Mouse (Mus musculus): Measurements from ENCODE around the gene Gdf1.

Gene Gdf1

GRCm38 (mm10) chr8:70329835-70330740 lies 471 bp downstream of the Gdf1 start:
- DNase-seq (ENCODE audit: low read depth, low spot score), result no peak

- DNase-seq (ENCODE audit: low read depth, low spot score), result no peak
These were observed 1.2 kb downstream of the Gdf1 start for GRCm38 (mm10) chr8:70330741-70331364.

GRCm38 (mm10) chr8:70331526-70331925 lies 1.9 kb downstream of the Gdf1 start:
- DNase-seq (ENCODE audit: low read depth, low spot score), result no peak

- no peak for DNase-seq (ENCODE audit: low read depth, low spot score)
These were observed 2.7 kb downstream of the Gdf1 start for GRCm38 (mm10) chr8:70332070-70332877.

GRCm38 (mm10) chr8:70332878-70333202 lies 3.2 kb downstream of the Gdf1 start:
- DNase-seq (ENCODE audit: low read depth, low spot score), result no peak

GRCm38 (mm10) chr8:70338931-70339330 lies 9.3 kb downstream of the Gdf1 start:
- DNase-seq (ENCODE audit: low read depth, low spot score), result no peak

GRCm38 (mm10) chr8:70340659-70341058 lies 11.0 kb downstream of the Gdf1 start:
- no peak for DNase-seq (ENCODE audit: low read depth, low spot score)

GRCm38 (mm10) chr8:70342007-70342406 lies 12.4 kb downstream of the Gdf1 start:
- no peak for DNase-seq (ENCODE audit: low read depth, low spot score)

GRCm38 (mm10) chr8:70343076-70343475 lies 13.5 kb downstream of the Gdf1 start:
- DNase-seq (ENCODE audit: low read depth, low spot score), result no peak

- peak; percentile 34 for DNase-seq (ENCODE audit: low read depth, low spot score)
These were observed 14.1 kb downstream of the Gdf1 start for GRCm38 (mm10) chr8:70343696-70344095.

GRCm38 (mm10) chr8:70344279-70344678 lies 14.7 kb downstream of the Gdf1 start:
- no peak for DNase-seq (ENCODE audit: low read depth, low spot score)

- DNase-seq (ENCODE audit: low read depth, low spot score), result no peak
These were observed 17.8 kb downstream of the Gdf1 start for GRCm38 (mm10) chr8:70347443-70347842.

- no peak for DNase-seq (ENCODE audit: low read depth, low spot score)
These were observed 18.3 kb downstream of the Gdf1 start for GRCm38 (mm10) chr8:70347860-70348420.

- DNase-seq (ENCODE audit: low read depth, low spot score), result no peak
These were observed 21.7 kb downstream of the Gdf1 start for GRCm38 (mm10) chr8:70351035-70351999.

GRCm38 (mm10) chr8:70352000-70352384 lies 22.4 kb downstream of the Gdf1 start:
- DNase-seq (ENCODE audit: low read depth, low spot score), result no peak

- no peak for DNase-seq (ENCODE audit: low read depth, low spot score)
These were observed 23.1 kb downstream of the Gdf1 start for GRCm38 (mm10) chr8:70352657-70353151.

- peak; percentile 99 for DNase-seq (ENCODE audit: low read depth, low spot score)
These were observed 23.7 kb downstream of the Gdf1 start, which contains the start of gene Upf1 for GRCm38 (mm10) chr8:70353194-70353817. Gene Upf1, minus strand, starts transcription at chr8:70353278.

GRCm38 (mm10) chr8:70354004-70354403 lies 24.4 kb downstream of the Gdf1 start:
- no peak for DNase-seq (ENCODE audit: low read depth, low spot score)

GRCm38 (mm10) chr8:70356111-70356510 lies 26.5 kb downstream of the Gdf1 start:
- DNase-seq (ENCODE audit: low read depth, low spot score), result no peak

GRCm38 (mm10) chr8:70359411-70359810 lies 29.8 kb downstream of the Gdf1 start:
- no peak for DNase-seq (ENCODE audit: low read depth, low spot score)

Measured in retina, postnatal 7 days (tissue).